Mouse (Mus musculus): ENCODE measurements at regions not wholly inside any gene's neighbourhood (a gene's known extent, or its start where the extent isn't known, plus 50 kb on each side); places are given as distances from the start of the nearest gene placed in this dataset.

DNA sequence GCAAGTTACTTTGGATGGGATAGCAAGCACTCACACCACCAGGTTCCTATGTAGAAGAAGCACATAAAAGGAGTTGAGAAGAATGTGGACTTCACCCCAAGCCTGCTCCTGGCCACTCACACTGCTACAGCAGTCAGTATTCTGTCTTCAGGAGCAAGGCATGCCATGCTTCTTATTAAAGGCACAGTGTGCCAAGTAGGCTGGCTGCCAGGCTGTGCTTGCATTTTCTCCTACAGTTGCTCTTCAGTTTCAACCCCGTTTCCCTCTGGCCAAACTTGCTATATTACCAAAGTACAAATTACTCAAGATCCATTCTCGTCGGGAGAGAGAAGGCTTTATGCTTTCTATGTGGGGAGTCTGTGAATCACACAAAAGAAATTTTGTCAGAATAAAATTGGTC, 67.1 kb upstream of the Plppr1 start:
- TF ChIP-seq CTCF (IDR thresholded peaks at IDR 0.05; ENCODE audit: low read depth) (no peak), EP300 (IDR thresholded peaks at IDR 0.05; ENCODE audit: low read depth) (no peak)

All from liver, postnatal 0 days (tissue).